Mouse (Mus musculus) adrenal gland, adult 2 months (tissue): ENCODE results near the gene Baiap2l1. TPM values are rescaled to one million over a fixed set of nuclear protein-coding genes. Genes with fewer than 3 reads are reported as not detected.
A peak's percentile ranks its signal among the peaks of the same experiment; 100 is the strongest.

ENCODE experiments used
- DNase-seq: peaks from one replicate; pipeline ENCODE4 v3.0.0; 2021
- polyA plus RNA-seq: library from polyadenylated mRNA; depleted of rRNA; stranded (reverse); fragments of >200 nt; gene quantifications from 2 replicates; pipeline ENCODE4 v1.2.3, GENCODE M21; 2012
- total RNA-seq, 2 experiments: library from RNA; stranded (reverse); gene quantifications; 2 replicates each; pipeline ENCODE4 v1.2.3; 2021

Gene Baiap2l1
- total and polyA plus RNA-seq, 3 experiments: 5.6 to 8.6 (median 8.5) TPM

- DNase-seq: peak; percentile 85
Measured at GRCm38 (mm10) chr5:144258131-144258611, 99.7 kb downstream of the Baiap2l1 start.

GRCm38 (mm10) chr5:144257451-144258110 is 100.3 kb downstream of the Baiap2l1 start:
- DNase-seq: peak; percentile 64

GRCm38 (mm10) chr5:144256888-144257287 is 101.0 kb downstream of the Baiap2l1 start:
- no peak for DNase-seq

GRCm38 (mm10) chr5:144256541-144256870 is 101.4 kb downstream of the Baiap2l1 start:
- DNase-seq: peak; percentile 48

GRCm38 (mm10) chr5:144255632-144256540 is 102.0 kb downstream of the Baiap2l1 start:
- DNase-seq: peak; percentile 79

GRCm38 (mm10) chr5:144254811-144255631 is 102.9 kb downstream of the Baiap2l1 start:
- peak; percentile 93 for DNase-seq

- peak; percentile 91 for DNase-seq
Measured at GRCm38 (mm10) chr5:144254122-144254810, 103.6 kb downstream of the Baiap2l1 start.

- no peak for DNase-seq
Measured at GRCm38 (mm10) chr5:144253212-144253611, 104.7 kb downstream of the Baiap2l1 start.

GRCm38 (mm10) chr5:144251876-144252577 is 105.9 kb downstream of the Baiap2l1 start:
- DNase-seq: no peak

GRCm38 (mm10) chr5:144249871-144250270 is 108.0 kb downstream of the Baiap2l1 start:
- DNase-seq: no peak

- peak; percentile 64 for DNase-seq
Measured at GRCm38 (mm10) chr5:144247906-144248585, 109.9 kb downstream of the Baiap2l1 start.

- no peak for DNase-seq
Measured at GRCm38 (mm10) chr5:144247307-144247706, 110.6 kb downstream of the Baiap2l1 start.

GRCm38 (mm10) chr5:144246669-144247068 is 111.2 kb downstream of the Baiap2l1 start:
- no peak for DNase-seq

GRCm38 (mm10) chr5:144245592-144245991 is 112.3 kb downstream of the Baiap2l1 start:
- no peak for DNase-seq

GRCm38 (mm10) chr5:144243901-144244487 is 113.9 kb downstream of the Baiap2l1 start, which contains the start of gene Bri3:
Gene Bri3 (plus strand): TSS chr5:144244437.
- DNase-seq: no peak

GRCm38 (mm10) chr5:144238969-144239368 is 118.9 kb downstream of the Baiap2l1 start:
- DNase-seq: no peak

- DNase-seq: peak; percentile 43
Measured at GRCm38 (mm10) chr5:144234714-144235113, 123.2 kb downstream of the Baiap2l1 start.

GRCm38 (mm10) chr5:144234222-144234621 is 123.7 kb downstream of the Baiap2l1 start:
- no peak for DNase-seq

- no peak for DNase-seq
Measured at GRCm38 (mm10) chr5:144232531-144232930, 125.4 kb downstream of the Baiap2l1 start.

- no peak for DNase-seq
Measured at GRCm38 (mm10) chr5:144231410-144231809, 126.5 kb downstream of the Baiap2l1 start.
